Mouse (Mus musculus): ENCODE results near the gene 4930444G20Rik. TPM values are rescaled to one million over a fixed set of nuclear protein-coding genes. Genes with fewer than 3 reads are reported as not detected.

4930444G20Rik gene
- polyA plus RNA-seq, 1 experiment from 2014 or later = not detected

DNA sequence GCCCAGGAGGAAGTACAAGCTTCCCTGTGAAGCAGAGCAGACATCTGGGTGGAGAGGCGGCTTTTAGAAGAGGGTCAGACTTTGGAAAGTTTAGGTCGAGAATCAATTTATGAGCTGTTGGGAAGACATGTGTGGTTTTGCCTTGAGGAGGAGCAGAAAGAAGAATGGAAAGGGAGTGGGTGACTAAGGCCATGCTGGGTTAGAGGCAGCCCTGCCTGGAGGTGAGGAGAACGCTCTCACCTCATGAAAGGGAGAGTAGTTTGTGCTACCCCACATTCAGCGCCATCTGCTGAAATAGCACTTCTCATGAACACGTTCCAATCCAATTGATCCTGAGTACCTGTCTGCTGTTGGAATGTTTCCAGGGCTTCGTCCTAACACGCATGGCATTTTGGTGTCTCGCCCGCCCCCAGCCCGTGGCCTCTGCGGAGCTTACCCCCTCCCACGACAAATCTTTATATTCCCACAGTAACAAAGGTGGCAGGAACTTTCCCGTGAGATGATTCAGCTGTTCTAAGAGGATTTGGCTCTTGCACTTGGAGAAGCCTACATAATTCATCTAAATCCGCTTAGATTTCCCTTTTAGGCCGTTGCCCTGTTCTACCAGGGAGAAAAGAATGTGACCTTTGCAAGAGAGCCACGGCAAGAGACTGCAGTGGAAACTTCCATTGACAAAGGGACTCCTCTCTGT lies 50.3 kb downstream of the 4930444G20Rik start:
- Histone ChIP-seq H3K4me1 (replicated peaks) (no peaks in the 10 kb centered on the region), H3K9ac (no peak overlapping the region), H3K27me3 (no peaks in the 10 kb centered on the region), H3K27ac (no peak overlapping the region), H3K36me3 (no peaks in the 10 kb centered on the region), H3K4me2 (no peak overlapping the region), H3K9me3 (replicated peaks) (no peaks in the 10 kb centered on the region), H3K4me3 (no peak overlapping the region)
- 57% methylated on average over 16 of the region's 16 CpGs for WGBS
- no peak for ATAC-seq (replicated peaks; ENCODE audit: insufficient number of reproducible peaks, insufficient read depth, low FRiP score, low read depth)

Other genes with a start within 250 kb of the 4930444G20Rik start
- gene Sgk1, start 185.9 kb downstream of the 4930444G20Rik start, polyA plus RNA-seq (2015; fragmentation: Nextera tagmentation; extraction: Ambion mirVana) = 29.8 and 31.6 TPM in 2 replicates
- gene E030030I06Rik, start 81.2 kb upstream of the 4930444G20Rik start, polyA plus RNA-seq (2015; fragmentation: Nextera tagmentation; extraction: Ambion mirVana) = 10.1 and 11.0 TPM in 2 replicates
- gene Raet1e, start 90.5 kb upstream of the 4930444G20Rik start, polyA plus RNA-seq (2015; fragmentation: Nextera tagmentation; extraction: Ambion mirVana) = 2.7 and 3.1 TPM in 2 replicates
- 0.34 and 0.56 TPM in 2 replicates for gene H60b, start 90.5 kb upstream of the 4930444G20Rik start, polyA plus RNA-seq (2015; fragmentation: Nextera tagmentation; extraction: Ambion mirVana)

All from heart, embryonic 15.5 days (tissue).